Mouse (Mus musculus) heart, embryonic 11.5 days (tissue): ENCODE results near the gene Auts2. TPM values are rescaled to one million over a fixed set of nuclear protein-coding genes. Genes with fewer than 3 reads are reported as not detected.

ENCODE experiments used
- ATAC-seq: fragments of 200-750 bp; cut with Nextera tagmentation; replicated peaks from 2 replicates; pipeline ENCODE4 v1.8.0; 2017; ENCODE audit warnings: moderate library complexity; ENCODE audit not compliant: insufficient number of reproducible peaks, low FRiP score, low TSS enrichment
- H3K27ac ChIP-seq: fragments of 300-500 bp; sonication (generic); 2 replicates; pipeline ENCODE4 v1.5.1; 2014; ENCODE audit warnings: mild to moderate bottlenecking, low read depth, low read length
- H3K27me3 ChIP-seq: fragments of 300-500 bp; sonication (generic); 2 replicates; pipeline ENCODE4 v1.6.1; 2014; ENCODE audit warnings: mild to moderate bottlenecking, low read length, mixed read lengths; ENCODE audit not compliant: control insufficient read depth, insufficient read depth
- H3K36me3 ChIP-seq: fragments of 300-500 bp; sonication (generic); 2 replicates; pipeline ENCODE4 v1.6.1; 2014; ENCODE audit warnings: mild to moderate bottlenecking, low read length, moderate library complexity, mixed read lengths; ENCODE audit not compliant: control insufficient read depth, insufficient read depth
- H3K4me1 ChIP-seq: fragments of 300-500 bp; sonication (generic); 2 replicates; pipeline ENCODE4 v1.6.1; 2014; ENCODE audit warnings: low read length; ENCODE audit not compliant: control insufficient read depth, insufficient read depth
- H3K4me2 ChIP-seq: fragments of 300-500 bp; sonication (generic); 2 replicates; pipeline ENCODE4 v1.6.1; 2014; ENCODE audit warnings: mild to moderate bottlenecking, moderate library complexity
- H3K4me3 ChIP-seq: fragments of 300-500 bp; sonication (generic); 2 replicates; pipeline ENCODE4 v1.5.1; 2014; ENCODE audit warnings: low read depth, low read length
- H3K9ac ChIP-seq: fragments of 300-500 bp; sonication (generic); 2 replicates; pipeline ENCODE4 v1.6.1; 2014; ENCODE audit warnings: mild to moderate bottlenecking, low read depth, low read length, moderate library complexity
- H3K9me3 ChIP-seq: fragments of 300-500 bp; sonication (generic); replicated peaks from 2 replicates; pipeline ENCODE4 v1.6.1; 2016; ENCODE audit warnings: low read length; ENCODE audit not compliant: control insufficient read depth
- whole genome bisulfite sequencing: fragments of 180-500 bp; shearing (Covaris S2); extraction: QIAGEN DNeasy Blood & Tissue Kit; methylation state at CpG from one replicate; pipeline ENCODE4 v1.1.7; 2014; ENCODE audit not compliant: insufficient replicate concordance; 5-methylcytosine and 5-hydroxymethylcytosine counted together
- polyA plus RNA-seq: library from polyadenylated mRNA; unstranded; fragments of >200 nt; fragmentation: Nextera tagmentation; extraction: Ambion mirVana; gene quantifications from 2 replicates; pipeline ENCODE4 v1.2.1, GENCODE M21; 2014

Auts2 gene
- polyA plus RNA-seq, 1 experiment from 2014 or later = 19.8 TPM

- WGBS = 38% methylated on average over 9 of the region's 9 CpGs
- Histone ChIP-seq H3K9ac (no peak overlapping the region), H3K36me3 (no peaks in the 10 kb centered on the region), H3K4me1 (peaks cover 11% of the 10 kb centered on the region), H3K4me2 (no peak overlapping the region), H3K27me3 (no peaks in the 10 kb centered on the region), H3K9me3 (no peaks in the 10 kb centered on the region), H3K27ac (no peak overlapping the region), H3K4me3 (no peak overlapping the region)
- ATAC-seq = no peak
Observed at GRCm38 (mm10) chr5:132509464-132509885, 33.7 kb downstream of the Auts2 start.

- Histone ChIP-seq H3K4me2 (no peak overlapping the region), H3K4me1 (peaks cover 13% of the 10 kb centered on the region), H3K4me3 (no peak overlapping the region), H3K9ac (no peak overlapping the region), H3K36me3 (no peaks in the 10 kb centered on the region), H3K27me3 (no peaks in the 10 kb centered on the region), H3K27ac (no peak overlapping the region), H3K9me3 (no peaks in the 10 kb centered on the region)
- WGBS = 88% methylated on average over 1 of the region's 1 CpGs
- no peak for ATAC-seq
Observed at GRCm38 (mm10) chr5:132504893-132505292, 38.3 kb downstream of the Auts2 start.

- no peak for ATAC-seq
- H3K9me3 ChIP-seq = no peaks in the 10 kb centered on the region
- WGBS = 87% methylated on average over 2 of the region's 2 CpGs
- H3K9ac ChIP-seq = no peak overlapping the region
- no peak overlapping the region for H3K4me2 ChIP-seq
- H3K27me3 ChIP-seq = no peaks in the 10 kb centered on the region
- H3K27ac ChIP-seq = no peak overlapping the region
- H3K4me3 ChIP-seq = no peak overlapping the region
- no peaks in the 10 kb centered on the region for H3K36me3 ChIP-seq
- peaks cover 18% of the 10 kb centered on the region for H3K4me1 ChIP-seq
Observed at GRCm38 (mm10) chr5:132503431-132503830, 39.7 kb downstream of the Auts2 start.

- Histone ChIP-seq H3K4me1 (peaks cover 19% of the 10 kb centered on the region), H3K27me3 (no peaks in the 10 kb centered on the region), H3K4me3 (no peak overlapping the region), H3K36me3 (no peaks in the 10 kb centered on the region), H3K9me3 (no peaks in the 10 kb centered on the region), H3K27ac (no peak overlapping the region), H3K4me2 (no peak overlapping the region), H3K9ac (no peak overlapping the region)
- ATAC-seq = no peak
- 28% methylated on average over 5 of the region's 5 CpGs for WGBS
Observed at GRCm38 (mm10) chr5:132502036-132502435, 41.1 kb downstream of the Auts2 start.

GRCm38 (mm10) chr5:132500817-132501231 lies 42.3 kb downstream of the Auts2 start:
- no peaks in the 10 kb centered on the region for H3K9me3 ChIP-seq
- no peak for ATAC-seq
- H3K4me2 ChIP-seq = peak overlapping the region; percentile 5; the same call in 1 of the 2 replicates
- 7% methylated on average over 3 of the region's 3 CpGs for WGBS
- no peaks in the 10 kb centered on the region for H3K36me3 ChIP-seq
- H3K9ac ChIP-seq = no peak overlapping the region
- no peak overlapping the region for H3K4me3 ChIP-seq
- no peak overlapping the region for H3K27ac ChIP-seq
- no peaks in the 10 kb centered on the region for H3K27me3 ChIP-seq
- peaks cover 19% of the 10 kb centered on the region for H3K4me1 ChIP-seq

- Histone ChIP-seq H3K27ac (no peak overlapping the region), H3K36me3 (no peaks in the 10 kb centered on the region)
- WGBS = 64% methylated on average over 2 of the region's 2 CpGs
Observed at GRCm38 (mm10) chr5:132498896-132499295, 44.2 kb downstream of the Auts2 start.

GRCm38 (mm10) chr5:132498045-132498444 lies 45.1 kb downstream of the Auts2 start:
- no peaks in the 10 kb centered on the region for H3K36me3 ChIP-seq
- peaks cover 19% of the 10 kb centered on the region for H3K4me1 ChIP-seq
- H3K27me3 ChIP-seq = no peaks in the 10 kb centered on the region
- no peak overlapping the region for H3K27ac ChIP-seq
- H3K9me3 ChIP-seq = no peaks in the 10 kb centered on the region
- H3K4me3 ChIP-seq = no peak overlapping the region
- WGBS = 76% methylated on average over 5 of the region's 5 CpGs
- H3K4me2 ChIP-seq = no peak overlapping the region
- no peak overlapping the region for H3K9ac ChIP-seq
- no peak for ATAC-seq

More at GRCm38 (mm10) chr5:132498896-132499295, 44.2 kb downstream of the Auts2 start:
- H3K4me3 ChIP-seq = no peak overlapping the region
- no peak overlapping the region for H3K4me2 ChIP-seq
- no peaks in the 10 kb centered on the region for H3K9me3 ChIP-seq
- no peaks in the 10 kb centered on the region for H3K27me3 ChIP-seq
- H3K9ac ChIP-seq = no peak overlapping the region
- ATAC-seq = no peak
- peaks cover 19% of the 10 kb centered on the region for H3K4me1 ChIP-seq

- H3K9ac ChIP-seq = no peak overlapping the region
- WGBS = 67% methylated on average over 1 of the region's 1 CpGs
- no peaks in the 10 kb centered on the region for H3K36me3 ChIP-seq
- H3K9me3 ChIP-seq = no peaks in the 10 kb centered on the region
- no peak overlapping the region for H3K4me2 ChIP-seq
- no peak overlapping the region for H3K27ac ChIP-seq
- H3K27me3 ChIP-seq = no peaks in the 10 kb centered on the region
- H3K4me1 ChIP-seq = peaks cover 14% of the 10 kb centered on the region
- no peak for ATAC-seq
- no peak overlapping the region for H3K4me3 ChIP-seq
Observed at GRCm38 (mm10) chr5:132492793-132493192, 50.4 kb downstream of the Auts2 start.

GRCm38 (mm10) chr5:132492040-132492439 lies 51.1 kb downstream of the Auts2 start:
- no peak overlapping the region for H3K4me2 ChIP-seq
- no peaks in the 10 kb centered on the region for H3K9me3 ChIP-seq
- no peak overlapping the region for H3K4me3 ChIP-seq
- no peak for ATAC-seq
- no peak overlapping the region for H3K27ac ChIP-seq
- H3K4me1 ChIP-seq = peaks cover 15% of the 10 kb centered on the region
- no peaks in the 10 kb centered on the region for H3K27me3 ChIP-seq
- H3K36me3 ChIP-seq = no peaks in the 10 kb centered on the region
- no peak overlapping the region for H3K9ac ChIP-seq
